Mouse (Mus musculus) limb, embryonic 11.5 days (tissue): ENCODE data around the gene Plbd2. TPM values are rescaled to one million over a fixed set of nuclear protein-coding genes. Genes with fewer than 3 reads are reported as not detected.

Source experiments
- ATAC-seq: fragments of 200-750 bp; cut with Nextera tagmentation; 2 replicates; pipeline ENCODE4 v1.8.0; 2017; ENCODE audit warnings: low read depth; ENCODE audit not compliant: insufficient number of reproducible peaks, low FRiP score, low TSS enrichment
- DNase-seq: peaks from one replicate; pipeline ENCODE4 v3.0.0-alpha.2; 2015; ENCODE audit warnings: low spot score
- H3K27ac ChIP-seq: fragments of 300-500 bp; sonication (generic); replicated peaks from 2 replicates; pipeline ENCODE4 v1.5.1; 2014; ENCODE audit warnings: low read depth, mild to moderate bottlenecking, low read length
- H3K27me3 ChIP-seq: fragments of 300-500 bp; sonication (generic); 2 replicates; pipeline ENCODE4 v1.6.1; 2014; ENCODE audit warnings: mild to moderate bottlenecking, low read length, mixed read lengths; ENCODE audit not compliant: control insufficient read depth, insufficient read depth
- H3K36me3 ChIP-seq: fragments of 300-500 bp; sonication (generic); 2 replicates; pipeline ENCODE4 v1.6.1; 2014; ENCODE audit warnings: mild to moderate bottlenecking, low read length, moderate library complexity, mixed read lengths; ENCODE audit not compliant: control insufficient read depth, insufficient read depth
- H3K4me1 ChIP-seq: fragments of 300-500 bp; sonication (generic); 2 replicates; pipeline ENCODE4 v1.6.1; 2014; ENCODE audit warnings: low read length, mixed read lengths; ENCODE audit not compliant: control insufficient read depth, insufficient read depth
- H3K4me2 ChIP-seq: fragments of 300-500 bp; sonication (generic); 2 replicates; pipeline ENCODE4 v1.6.1; 2014; ENCODE audit warnings: low read depth, mild to moderate bottlenecking, moderate library complexity; ENCODE audit not compliant: severe bottlenecking
- H3K4me3 ChIP-seq: fragments of 300-500 bp; sonication (generic); 2 replicates; pipeline ENCODE4 v1.5.1; 2014; ENCODE audit warnings: low read depth, low read length
- H3K9ac ChIP-seq: fragments of 300-500 bp; sonication (generic); 2 replicates; pipeline ENCODE4 v1.6.1; 2014; ENCODE audit warnings: mild to moderate bottlenecking, low read length
- H3K9me3 ChIP-seq: fragments of 300-500 bp; sonication (generic); 2 replicates; pipeline ENCODE4 v1.6.1; 2016; ENCODE audit warnings: low read length; ENCODE audit not compliant: control insufficient read depth
- WGBS: fragments of 180-500 bp; shearing (Covaris S2); extraction: QIAGEN DNeasy Blood & Tissue Kit; methylation state at CpG from one replicate; pipeline ENCODE4 v1.1.7; 2014; 5-methylcytosine and 5-hydroxymethylcytosine counted together
- polyA plus RNA-seq: library from polyadenylated mRNA; unstranded; fragments of >200 nt; fragmentation: Nextera tagmentation; extraction: Ambion mirVana; gene quantifications from 2 replicates; pipeline ENCODE4 v1.2.1, GENCODE M21; 2014

The Plbd2 gene
- polyA plus RNA-seq, 1 experiment from 2014 or later, result 29.2 TPM

GRCm38 (mm10) chr5:120437539-120437938, 65.9 kb downstream of the Plbd2 start:
- peaks cover 78% of the 10 kb centered on the region for H3K27me3 ChIP-seq
- H3K4me3 ChIP-seq, result peak overlapping the region; percentile 17; the same call in 1 of the 2 replicates
- no peaks in the 10 kb centered on the region for H3K36me3 ChIP-seq
- no peaks in the 10 kb centered on the region for H3K9me3 ChIP-seq
- no peak for ATAC-seq
- no peak overlapping the region for H3K4me2 ChIP-seq
- no peak overlapping the region for H3K27ac ChIP-seq
- H3K4me1 ChIP-seq, result peaks cover 14% of the 10 kb centered on the region
- no peak overlapping the region for H3K9ac ChIP-seq
- no peak for DNase-seq
- under 1% methylated on average over 17 of the region's 17 CpGs for WGBS

- no peaks in the 10 kb centered on the region for H3K9me3 ChIP-seq
- no peak overlapping the region for H3K4me2 ChIP-seq
- H3K27ac ChIP-seq, result no peak overlapping the region
- H3K9ac ChIP-seq, result no peak overlapping the region
- DNase-seq (peak; percentile 48), ATAC-seq (no peak)
- WGBS, result under 1% methylated on average over 18 of the region's 18 CpGs
- peaks cover 14% of the 10 kb centered on the region for H3K4me1 ChIP-seq
- peaks cover 83% of the 10 kb centered on the region for H3K27me3 ChIP-seq
- H3K4me3 ChIP-seq, result no peak overlapping the region
- H3K36me3 ChIP-seq, result no peaks in the 10 kb centered on the region
These were observed 66.4 kb downstream of the Plbd2 start for GRCm38 (mm10) chr5:120436885-120437495.

GRCm38 (mm10) chr5:120435731-120436501, 67.5 kb downstream of the Plbd2 start:
- Histone ChIP-seq H3K27ac (no peak overlapping the region), H3K36me3 (no peaks in the 10 kb centered on the region), H3K4me2 (peak overlapping the region; percentile 37), H3K9me3 (no peaks in the 10 kb centered on the region), H3K9ac (no peak overlapping the region), H3K4me3 (peak overlapping the region; percentile 16), H3K4me1 (peaks cover 14% of the 10 kb centered on the region), H3K27me3 (peaks cover 94% of the 10 kb centered on the region)
- ATAC-seq (no peak), DNase-seq (peak; percentile 58)
- WGBS, result under 1% methylated on average over 47 of the region's 47 CpGs

- Histone ChIP-seq H3K4me2 (no peak overlapping the region), H3K36me3 (no peaks in the 10 kb centered on the region), H3K4me1 (peaks cover 13% of the 10 kb centered on the region), H3K9ac (no peak overlapping the region), H3K27me3 (peaks cover 97% of the 10 kb centered on the region), H3K9me3 (no peaks in the 10 kb centered on the region), H3K4me3 (no peak overlapping the region), H3K27ac (no peak overlapping the region)
- WGBS, result under 1% methylated on average over 44 of the region's 44 CpGs
- ATAC-seq (no peak), DNase-seq (peak; percentile 61)
These were observed 68.3 kb downstream of the Plbd2 start for GRCm38 (mm10) chr5:120435006-120435681.

- Histone ChIP-seq H3K4me3 (no peak overlapping the region), H3K9ac (no peak overlapping the region), H3K27ac (no peak overlapping the region), H3K36me3 (no peaks in the 10 kb centered on the region), H3K4me2 (no peak overlapping the region), H3K27me3 (peaks cover 97% of the 10 kb centered on the region), H3K4me1 (peaks cover 8% of the 10 kb centered on the region), H3K9me3 (no peaks in the 10 kb centered on the region)
- DNase-seq, result peak; percentile 33
- 1% methylated on average over 21 of the region's 21 CpGs for WGBS
- ATAC-seq, result no peak
These were observed 69.1 kb downstream of the Plbd2 start for GRCm38 (mm10) chr5:120434231-120434735.

Other genes with a start within 250 kb of the Plbd2 start
- not detected in 2 replicates for gene Lhx5, start 71.9 kb downstream of the Plbd2 start, polyA plus RNA-seq
- 4.0 and 4.2 TPM in 2 replicates for gene Sdsl, start 30.8 kb downstream of the Plbd2 start, polyA plus RNA-seq
- gene Sds, start 27.1 kb downstream of the Plbd2 start, polyA plus RNA-seq, result not detected in 2 replicates
- 1.6 and 2.7 TPM in 2 replicates for gene Slc8b1, start 7.5 kb upstream of the Plbd2 start, polyA plus RNA-seq
- gene Tpcn1, start 85.0 kb upstream of the Plbd2 start, polyA plus RNA-seq, result 13.9 and 15.2 TPM in 2 replicates
- 0.27 and 0.40 TPM in 2 replicates for gene Iqcd, start 85.4 kb upstream of the Plbd2 start, polyA plus RNA-seq
- 11.6 and 13.5 TPM in 2 replicates for gene Rita1, start 109.0 kb upstream of the Plbd2 start, polyA plus RNA-seq
- gene Ddx54, start 109.1 kb upstream of the Plbd2 start, polyA plus RNA-seq, result 33.1 and 33.5 TPM in 2 replicates
- not detected in 2 replicates for gene Cfap73, start 130.6 kb upstream of the Plbd2 start, polyA plus RNA-seq
- 0.16 and 0.48 TPM in 2 replicates for gene Rasal1, start 145.2 kb upstream of the Plbd2 start, polyA plus RNA-seq
- 3.0 and 3.5 TPM in 2 replicates for gene Dtx1, start 208.3 kb upstream of the Plbd2 start, polyA plus RNA-seq
- 0.12 TPM in 1 of 2 replicates, not detected in the other for gene Oas2, start 246.2 kb upstream of the Plbd2 start, polyA plus RNA-seq